Comparison of ENCODE assay signal across 17 mouse cellular contexts in the genomic region with DNA sequence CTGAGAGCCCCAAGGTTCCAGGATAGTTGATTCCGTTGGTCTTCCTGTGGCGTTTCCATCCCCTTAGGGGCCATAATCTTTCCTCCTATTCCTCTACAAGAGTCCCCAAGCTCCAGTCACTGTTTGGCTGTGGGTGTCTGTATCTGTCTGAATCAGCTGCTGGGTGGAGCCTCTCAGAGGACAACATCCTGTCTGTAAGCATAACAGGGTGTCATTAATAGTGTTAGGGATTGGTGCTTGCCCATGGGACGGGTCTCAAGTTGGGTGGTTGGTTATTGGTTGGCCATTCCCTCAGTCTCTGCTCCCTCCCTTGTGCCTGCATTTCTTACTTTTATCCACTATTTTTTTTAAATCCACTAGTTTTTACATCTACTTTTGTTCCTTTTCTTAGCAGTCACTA.
"Had no signal": no experiment of that assay in that cellular context is flagged by ENCODE, and none has a peak within 500 bp of the region (broad histone marks: within the 10 kb centered on the region; RNA-seq: fewer than 3 reads in every experiment).

No protein-coding gene starts in this region.

- ATAC-seq: hindbrain, embryonic 16.5 days; intestine, embryonic 16.5 days had no signal

- DNase-seq: gastrocnemius, adult 2 months; gastrocnemius, postnatal 10 days; gastrocnemius, postnatal 25 days; heart, adult 2 months; heart, postnatal 14 days; heart, postnatal 4 days; kidney, adult 11 months; kidney, adult 2 months; kidney, adult 9 months; kidney, postnatal 14 days; kidney, postnatal 36 days; layer of hippocampus, adult 9-11 months; layer of hippocampus, postnatal 36 days; liver; liver, embryonic 13.5 days had no signal
